ENCODE assay signal across 22 mouse cellular contexts in the genomic region with DNA sequence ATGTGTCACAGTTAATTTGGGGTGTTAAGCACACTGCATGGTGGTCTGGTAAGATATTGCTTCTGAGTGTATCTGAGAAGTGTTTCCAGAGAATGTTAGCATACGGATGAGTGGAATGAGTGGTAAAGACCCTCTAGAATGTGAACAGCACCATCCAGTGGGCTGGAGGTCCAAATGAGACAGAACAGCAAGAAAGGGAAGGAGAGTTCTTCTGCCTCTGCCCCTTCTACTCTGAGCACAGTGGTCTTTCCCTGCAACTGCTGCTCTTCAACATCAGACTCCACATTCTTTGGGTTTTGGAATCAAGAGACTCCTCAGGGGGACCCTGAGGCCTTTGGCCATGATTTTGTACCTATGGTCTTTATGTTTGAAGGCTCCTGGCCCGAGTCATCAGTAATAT. TPM values are rescaled to one million over a fixed set of nuclear protein-coding genes. Genes with fewer than 3 reads are reported as not detected.
DNase-seq lines count a peak whose midpoint lies in the region; ATAC-seq and TF ChIP-seq lines count a peak whose summit lies in the region.
"Had no signal": no experiment of that assay in that cellular context is flagged by ENCODE, and none has a peak within 500 bp of the region (broad histone marks: within the 10 kb centered on the region; RNA-seq: fewer than 3 reads in every experiment).

No protein-coding gene starts in this region.

- intact Hi-C loops in heart, postnatal 25 days (cut with DNase I): no loop called here

- no peak for TF ChIP-seq RAD21 in MEL (IDR thresholded peaks at IDR 0.05; ENCODE audit: low read depth, low read length)

- peak; percentile 13; the same call in 1 of the 2 replicates for TF ChIP-seq CTCF in lung, embryonic 14.5 days (IDR thresholded peaks at IDR 0.05; ENCODE audit: low read depth)
- peak in 1 of 3 experiments; percentile 8; a peak in 1 of 6 replicates for TF ChIP-seq CTCF in MEL (IDR thresholded peaks at IDR 0.05 in 2 of 3, conservative IDR thresholded peaks at IDR 0.05 in 1 of 3; ENCODE audit: control insufficient read depth in 1 of 3, insufficient read depth in 1 of 3, low read depth in 2 of 3, low read length in 3 of 3, poor library complexity in 1 of 3, severe bottlenecking in 1 of 3)

- no peak for DNase-seq in heart, postnatal 25 days (ENCODE audit: low spot score)
- no peak for DNase-seq in lung, embryonic 14.5 days
- no peak for DNase-seq in lung, postnatal 25 days (ENCODE audit: low spot score)
- DNase-seq in MEL (ENCODE audit: low read depth, low spot score): no peak
- peak; percentile 72 for DNase-seq in R1 (ENCODE audit: low read depth, low spot score)
- no peak for DNase-seq in cerebellum, postnatal 10 days
- DNase-seq: adrenal gland, adult 2 months; cerebellum, adult 11-12 months; cerebellum, postnatal 14 days; heart, postnatal 14 days; kidney, adult 9 months; kidney, postnatal 25 days; layer of hippocampus, postnatal 36 days; lung, postnatal 10 days; thymus, adult 18-20 months; thymus, postnatal 4 days had no signal

- no peak for TF ChIP-seq POLR2A in MEL (IDR thresholded peaks at IDR 0.05; ENCODE audit: control insufficient read depth in 1 of 2, insufficient read depth in 1 of 2, low read depth in 1 of 2, low read length in 2 of 2, poor library complexity in 1 of 2)

- H3K4me1 ChIP-seq in heart, embryonic 15.5 days (replicated peaks): peaks cover 17% of the 10 kb centered on the region
- no peaks in the 10 kb centered on the region for H3K4me1 ChIP-seq in lung, embryonic 14.5 days (ENCODE audit: insufficient read depth)
- H3K4me1 ChIP-seq in MEL (ENCODE audit: control insufficient read depth in 1 of 2, insufficient read depth in 2 of 2, low read length in 2 of 2): peaks cover 5 to 6% of the 10 kb centered on the region in 2 experiments
- H3K4me1 ChIP-seq: neural tube, embryonic 12.5 days had no signal

- no peak overlapping the region for H3K9ac ChIP-seq in heart, embryonic 15.5 days
- no peak overlapping the region for H3K9ac ChIP-seq in lung, embryonic 14.5 days
- no peak overlapping the region for H3K9ac ChIP-seq in MEL (ENCODE audit: control insufficient read depth, low read depth, low read length, poor library complexity, severe bottlenecking)
- H3K9ac ChIP-seq: hindbrain, embryonic 14.5 days; midbrain, embryonic 12.5 days; neural tube, embryonic 12.5 days had no signal

- H3K79me2 ChIP-seq in MEL (ENCODE audit: control insufficient read depth, insufficient read depth, low read length, poor library complexity): no peaks in the 10 kb centered on the region

- H3K4me3 ChIP-seq in heart, embryonic 15.5 days: no peak overlapping the region
- no peak overlapping the region for H3K4me3 ChIP-seq in lung, embryonic 14.5 days (ENCODE audit: low read depth, low read length)
- H3K4me3 ChIP-seq in MEL (ENCODE audit: control insufficient read depth in 1 of 2, insufficient read depth in 1 of 2, low read depth in 2 of 2, low read length in 2 of 2): no peak overlapping the region
- H3K4me3 ChIP-seq: midbrain, embryonic 12.5 days; neural tube, embryonic 12.5 days had no signal

- 0 out of 2 replicates have a peak overlapping the region, but pooled peaks have one; percentile 9 for H3K27ac ChIP-seq in heart, embryonic 15.5 days
- H3K27ac ChIP-seq in lung, embryonic 14.5 days (ENCODE audit: low read depth): no peak overlapping the region
- no peak overlapping the region for H3K27ac ChIP-seq in MEL (ENCODE audit: control insufficient read depth, low read depth, low read length)
- H3K27ac ChIP-seq: hindbrain, embryonic 14.5 days; midbrain, embryonic 12.5 days; neural tube, embryonic 12.5 days had no signal

- H3K27me3 ChIP-seq in heart, embryonic 15.5 days: no peaks in the 10 kb centered on the region
- H3K27me3 ChIP-seq in lung, embryonic 14.5 days (ENCODE audit: insufficient read depth, low read length): no peaks in the 10 kb centered on the region
- no peaks in the 10 kb centered on the region for H3K27me3 ChIP-seq in MEL (ENCODE audit: control insufficient read depth in 1 of 2, insufficient read depth in 2 of 2, low read length in 2 of 2)
- H3K27me3 ChIP-seq: midbrain, embryonic 12.5 days; neural tube, embryonic 12.5 days had no signal

- 75% methylated on average over 2 of the region's 2 CpGs for WGBS in heart, embryonic 15.5 days
- 81% methylated on average over 2 of the region's 2 CpGs for WGBS in lung, embryonic 14.5 days

- no peaks in the 10 kb centered on the region for H3K9me3 ChIP-seq in heart, embryonic 15.5 days (replicated peaks)
- no peaks in the 10 kb centered on the region for H3K9me3 ChIP-seq in lung, embryonic 14.5 days (ENCODE audit: low read depth, low read length)
- no peaks in the 10 kb centered on the region for H3K9me3 ChIP-seq in MEL (replicated peaks; ENCODE audit: insufficient read depth, low read length)
- H3K9me3 ChIP-seq: midbrain, embryonic 12.5 days; neural tube, embryonic 12.5 days had no signal

- no peak overlapping the region for H3K4me2 ChIP-seq in heart, embryonic 15.5 days
- no peak overlapping the region for H3K4me2 ChIP-seq in lung, embryonic 14.5 days
- H3K4me2 ChIP-seq: hindbrain, embryonic 14.5 days; midbrain, embryonic 12.5 days; neural tube, embryonic 12.5 days had no signal

- no peaks in the 10 kb centered on the region for H3K36me3 ChIP-seq in heart, embryonic 15.5 days
- no peaks in the 10 kb centered on the region for H3K36me3 ChIP-seq in lung, embryonic 14.5 days (ENCODE audit: insufficient read depth)
- peaks cover 0 to 11% of the 10 kb centered on the region in 2 experiments; a peak in 2 of 4 replicates for H3K36me3 ChIP-seq in MEL (ENCODE audit: control insufficient read depth in 1 of 2, insufficient read depth in 2 of 2, low read length in 2 of 2)
- H3K36me3 ChIP-seq: midbrain, embryonic 12.5 days; neural tube, embryonic 12.5 days had no signal

- ATAC-seq in heart, embryonic 15.5 days (replicated peaks; ENCODE audit: insufficient number of reproducible peaks, insufficient read depth, low FRiP score, low read depth): no peak
- no peak for ATAC-seq in lung, embryonic 14.5 days (ENCODE audit: insufficient read depth)

- no peak for TF ChIP-seq EP300 in MEL (IDR thresholded peaks at IDR 0.05; ENCODE audit: low read depth in 1 of 2, low read length in 2 of 2)

TF ChIP-seq in MEL, 35 proteins besides CTCF, POLR2A, EP300 and RAD21:
- TF ChIP-seq MAZ (IDR thresholded peaks at IDR 0.05; ENCODE audit: low read depth, low read length): no peak
- TF ChIP-seq SIN3A (IDR thresholded peaks at IDR 0.05; ENCODE audit: low read length): no peak
- no peak for TF ChIP-seq NELFE (IDR thresholded peaks at IDR 0.05; ENCODE audit: low read depth, low read length)
- TF ChIP-seq HCFC1 (IDR thresholded peaks at IDR 0.05; ENCODE audit: low read depth, low read length): 0 out of 2 replicates have a peak, but pooled peaks have one; percentile 6
- no peak for TF ChIP-seq NRF1 (IDR thresholded peaks at IDR 0.05; ENCODE audit: insufficient read depth, low read depth, low read length, poor library complexity, severe bottlenecking)
- no peak for TF ChIP-seq TBP (IDR thresholded peaks at IDR 0.05; ENCODE audit: low read depth, low read length)
- TF ChIP-seq MXI1 (IDR thresholded peaks at IDR 0.05; ENCODE audit: low read depth, low read length): no peak

RNA-seq across cellular contexts. Expression of a gene that starts 24.0 kb away (rescaled TPM):
- 36.0 and 42.3 TPM in 2 replicates for polyA plus RNA-seq in heart, embryonic 15.5 days (2015; fragmentation: Nextera tagmentation; extraction: Ambion mirVana)
- total RNA-seq in heart, postnatal 25 days (2021): 1 to 10 TPM; 4.1 to 5.6 TPM
- polyA plus RNA-seq in lung, embryonic 14.5 days (2014; fragmentation: Nextera tagmentation; extraction: Ambion mirVana): 13.3 and 15.9 TPM in 2 replicates
- total RNA-seq in MEL (2012; rRNA removed): 1.4 and 2.7 TPM in 2 replicates
- polyA plus RNA-seq in MEL (2012; ENCODE audit: insufficient read depth in 1 of 2, insufficient read length in 2 of 2, low read depth in 1 of 2, low replicate concordance in 2 of 2, missing spikeins in 1 of 2): 10 to 100 TPM in 1 of 2 experiments, not detected in 1; 10.6 TPM
- total RNA-seq: granulocyte monocyte progenitor cell, adult 5-6 weeks; liver, adult 2 months had no signal

RNA-seq across cellular contexts. Expression of a gene that starts 28.4 kb away (rescaled TPM):
- 136 and 170 TPM in 2 replicates for polyA plus RNA-seq in heart, embryonic 15.5 days (2015; fragmentation: Nextera tagmentation; extraction: Ambion mirVana)
- 10 to 100 TPM; 55.0 to 57.4 TPM for total RNA-seq in heart, postnatal 25 days (2021)
- 164 and 169 TPM in 2 replicates for polyA plus RNA-seq in lung, embryonic 14.5 days (2014; fragmentation: Nextera tagmentation; extraction: Ambion mirVana)
- total RNA-seq in MEL (2012; rRNA removed): 38.8 and 68.8 TPM in 2 replicates
- polyA plus RNA-seq in MEL (2012; ENCODE audit: insufficient read depth in 1 of 2, insufficient read length in 2 of 2, low read depth in 1 of 2, low replicate concordance in 2 of 2, missing spikeins in 1 of 2): 10 to 100 TPM in 1 of 2 experiments, not detected in 1; 55.9 TPM

RNA-seq across cellular contexts. Expression of a gene that starts 56.5 kb away (rescaled TPM):
- polyA plus RNA-seq in heart, embryonic 15.5 days (2015; fragmentation: Nextera tagmentation; extraction: Ambion mirVana): 65.3 and 76.5 TPM in 2 replicates
- total RNA-seq in heart, postnatal 25 days (2021): 10 to 100 TPM; 22.9 to 29.7 TPM
- polyA plus RNA-seq in lung, embryonic 14.5 days (2014; fragmentation: Nextera tagmentation; extraction: Ambion mirVana): 73.7 and 78.0 TPM in 2 replicates
- 146 and 161 TPM in 2 replicates for total RNA-seq in MEL (2012; rRNA removed)
- 100 to 1,000 TPM in 1 of 2 experiments, not detected in 1; 121 TPM for polyA plus RNA-seq in MEL (2012; ENCODE audit: insufficient read depth in 1 of 2, insufficient read length in 2 of 2, low read depth in 1 of 2, low replicate concordance in 2 of 2, missing spikeins in 1 of 2)
